Mouse (Mus musculus) embryo, embryonic 10.5 days (tissue): Measurements from ENCODE around the gene Txnl4b.

Experiments used
- DNase-seq: peaks from one replicate; pipeline ENCODE4 v3.0.0-alpha.2; 2015; ENCODE audit warnings: low spot score

Txnl4b gene

GRCm38 (mm10) chr8:109565498-109566333, at the start of gene Txnl4b, which contains the start of gene Dhx38:
Txnl4b (plus strand) TSS chr8:109565892.
Dhx38 (minus strand) TSS chr8:109565861.
- DNase-seq: peak; percentile 100

- DNase-seq: no peak
These were observed 41.7 kb upstream of the Txnl4b start for GRCm38 (mm10) chr8:109524008-109524407.

- DNase-seq: peak; percentile 68
These were observed 30.3 kb upstream of the Txnl4b start for GRCm38 (mm10) chr8:109535140-109535990.

GRCm38 (mm10) chr8:109536703-109537102, 29.0 kb upstream of the Txnl4b start:
- DNase-seq: peak; percentile 91

GRCm38 (mm10) chr8:109542165-109542564, 23.5 kb upstream of the Txnl4b start:
- no peak for DNase-seq

- DNase-seq: no peak
These were observed 22.8 kb upstream of the Txnl4b start for GRCm38 (mm10) chr8:109542748-109543519.

- DNase-seq: no peak
These were observed 21.6 kb upstream of the Txnl4b start for GRCm38 (mm10) chr8:109544049-109544448.

- peak; percentile 44 for DNase-seq
These were observed 14.0 kb upstream of the Txnl4b start for GRCm38 (mm10) chr8:109551663-109552062.

GRCm38 (mm10) chr8:109563881-109564280, 1.8 kb upstream of the Txnl4b start:
- DNase-seq: no peak

GRCm38 (mm10) chr8:109564766-109565165, 926 bp upstream of the Txnl4b start:
- DNase-seq: no peak

GRCm38 (mm10) chr8:109571139-109571538, 5.4 kb downstream of the Txnl4b start:
- DNase-seq: no peak

GRCm38 (mm10) chr8:109576311-109576710, 10.6 kb downstream of the Txnl4b start:
- no peak for DNase-seq

GRCm38 (mm10) chr8:109578900-109579301, 13.2 kb downstream of the Txnl4b start, which contains the start of gene Hp:
Hp (minus strand) TSS chr8:109579172.
- DNase-seq: no peak

- no peak for DNase-seq
These were observed 18.6 kb downstream of the Txnl4b start for GRCm38 (mm10) chr8:109584293-109584692.

- DNase-seq: no peak
These were observed 19.1 kb downstream of the Txnl4b start for GRCm38 (mm10) chr8:109584830-109585229.

GRCm38 (mm10) chr8:109585652-109586051, 20.0 kb downstream of the Txnl4b start:
- no peak for DNase-seq

GRCm38 (mm10) chr8:109586972-109587504, 21.3 kb downstream of the Txnl4b start:
- DNase-seq: no peak

GRCm38 (mm10) chr8:109590901-109591300, 25.2 kb downstream of the Txnl4b start:
- no peak for DNase-seq

GRCm38 (mm10) chr8:109591367-109591766, 25.7 kb downstream of the Txnl4b start:
- no peak for DNase-seq

GRCm38 (mm10) chr8:109592164-109592563, 26.5 kb downstream of the Txnl4b start:
- no peak for DNase-seq

- DNase-seq: peak; percentile 43
These were observed 27.6 kb downstream of the Txnl4b start for GRCm38 (mm10) chr8:109593117-109593788.
